Mouse (Mus musculus) erythroblast, adult 5-6 weeks (primary cell): Measurements from ENCODE around the gene Dhdds. TPM values are rescaled to one million over a fixed set of nuclear protein-coding genes. Genes with fewer than 3 reads are reported as not detected.
A peak's percentile ranks its signal among the peaks of the same experiment; 100 is the strongest.

ENCODE experiments used
- ATAC-seq: replicated peaks from 2 replicates; pipeline ENCODE4 v1.8.0; 2016; ENCODE audit warnings: moderate number of reproducible peaks, mild to moderate bottlenecking, moderate TSS enrichment, inconsistent platforms; ENCODE audit not compliant: poor library complexity, low FRiP score, severe bottlenecking
- total RNA-seq, 2 experiments: library from RNA; stranded (forward) in 1 of 2; stranded (reverse) in 1 of 2; fragments of 150-400 nt in 1 of 2; fragments of 200-764, 138-1000 nt in 1 of 2; gene quantifications; 2 replicates each; pipeline versions ENCODE4 v1.2.3 to v1.2.4; 2015 to 2017; ENCODE audit warnings: low replicate concordance in 2 of 2

Gene Dhdds
- total RNA-seq, 2 experiments from 2014 or later, result 12.2 to 17.3 TPM

DNA sequence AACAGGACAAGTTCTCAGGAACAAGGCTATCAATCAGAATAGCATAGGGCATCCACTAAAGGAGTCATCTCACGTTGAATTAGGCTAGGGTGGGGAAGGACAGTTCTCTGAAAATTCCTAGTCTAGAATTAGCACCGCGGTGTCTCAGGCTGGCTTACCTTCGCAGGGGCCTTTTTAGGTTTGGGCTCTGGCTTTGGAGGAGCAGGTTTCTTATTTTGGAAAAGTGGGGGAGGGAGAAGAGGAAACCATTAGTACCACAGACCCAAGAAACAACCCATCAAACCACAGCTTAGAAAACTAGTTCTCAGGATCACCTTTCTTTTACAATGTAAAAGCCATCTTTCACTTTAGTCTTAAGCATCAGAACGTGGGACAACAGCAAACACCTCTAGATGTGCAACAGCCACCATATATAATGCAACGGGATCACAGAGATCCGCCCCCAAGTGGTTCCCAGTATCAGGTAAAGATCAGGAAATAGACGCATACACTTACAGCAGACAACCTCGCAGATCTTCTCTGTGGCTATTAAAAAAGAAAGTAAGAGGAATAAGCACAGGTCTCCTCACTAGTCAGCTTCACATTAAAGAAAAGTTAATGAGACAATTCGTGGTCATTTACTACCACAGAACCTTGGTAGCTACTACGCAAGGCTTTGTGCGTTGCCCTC is 34.3 kb downstream of the Dhdds start:
- ATAC-seq, result no peak; the same call in 1 of the 2 replicates

- ATAC-seq, result no peak
Observed at GRCm38 (mm10) chr4:133962566-133962965, 38.2 kb downstream of the Dhdds start.

- no peak for ATAC-seq
Observed at GRCm38 (mm10) chr4:133958884-133959283, 41.8 kb downstream of the Dhdds start.

DNA sequence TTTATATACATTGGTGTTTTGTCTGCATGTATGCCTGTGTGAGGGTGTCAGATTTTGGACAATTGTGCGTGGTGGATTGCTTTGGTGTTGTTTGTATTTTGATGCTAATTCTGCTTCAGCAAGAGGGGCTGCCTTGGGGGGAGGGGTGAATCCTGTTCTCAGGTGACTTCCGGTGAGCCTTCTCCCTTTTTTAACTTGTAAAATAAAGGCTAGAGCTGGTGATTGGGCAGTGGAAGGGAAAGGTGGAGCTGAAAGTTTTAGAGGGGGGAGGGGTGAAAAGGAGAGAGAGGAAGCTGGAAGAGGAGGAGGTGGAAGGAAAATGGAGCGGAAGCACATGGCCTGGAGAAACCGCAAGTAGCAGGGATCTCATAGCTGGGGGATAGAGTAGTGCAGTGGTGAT is 44.4 kb downstream of the Dhdds start:
- no peak for ATAC-seq

- no peak for ATAC-seq
Observed at GRCm38 (mm10) chr4:133946736-133947135, 54.0 kb downstream of the Dhdds start.

- ATAC-seq, result no peak
Observed at GRCm38 (mm10) chr4:133943791-133944190, 56.9 kb downstream of the Dhdds start.

GRCm38 (mm10) chr4:133942679-133943078 is 58.0 kb downstream of the Dhdds start:
- no peak for ATAC-seq

GRCm38 (mm10) chr4:133941576-133941975 is 59.1 kb downstream of the Dhdds start:
- ATAC-seq, result no peak

GRCm38 (mm10) chr4:133940386-133941260 is 60.1 kb downstream of the Dhdds start:
- no peak for ATAC-seq

GRCm38 (mm10) chr4:133938077-133938476 is 62.6 kb downstream of the Dhdds start:
- ATAC-seq, result no peak

GRCm38 (mm10) chr4:133931785-133932184 is 68.9 kb downstream of the Dhdds start:
- ATAC-seq, result no peak

DNA sequence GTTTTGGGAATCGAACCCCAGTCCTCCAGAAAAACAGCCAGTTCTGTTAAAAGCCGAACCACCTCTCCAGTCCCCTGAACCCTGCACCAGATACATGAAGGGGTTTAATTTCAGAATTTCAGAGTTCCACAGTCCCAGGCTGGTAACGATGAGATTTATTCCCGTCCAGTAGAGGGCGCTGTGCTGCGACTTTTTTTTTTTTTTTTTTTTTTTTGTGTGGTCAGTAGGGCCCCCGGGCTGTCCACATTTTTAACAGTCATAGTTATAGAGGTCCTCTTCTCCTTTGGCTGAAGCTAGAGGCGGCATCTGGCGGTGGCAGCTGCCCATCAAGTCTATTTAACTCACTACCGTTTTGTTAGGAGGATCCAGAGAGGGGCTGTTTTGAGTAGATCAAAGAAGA is 69.4 kb downstream of the Dhdds start:
- peak; percentile 63 for ATAC-seq

- ATAC-seq, result no peak
Observed at GRCm38 (mm10) chr4:133929278-133929670, 71.4 kb downstream of the Dhdds start.

- no peak for ATAC-seq
Observed at GRCm38 (mm10) chr4:133928576-133929277, 72.0 kb downstream of the Dhdds start.

GRCm38 (mm10) chr4:133925204-133925603 is 75.5 kb downstream of the Dhdds start:
- ATAC-seq, result no peak

- ATAC-seq, result no peak
Observed at GRCm38 (mm10) chr4:133923743-133924142, 77.0 kb downstream of the Dhdds start.

Other genes with a start within 250 kb of the Dhdds start
- 31.1 and 41.2 TPM in 2 replicates for gene Arid1a, start 244.1 kb downstream of the Dhdds start, total RNA-seq (2015; ENCODE audit: low replicate concordance)
- gene Arid1a, start 244.1 kb downstream of the Dhdds start, total RNA-seq (2017; ENCODE audit: low replicate concordance), result 21.9 and 27.2 TPM in 2 replicates
- gene Rps6ka1, start 113.1 kb downstream of the Dhdds start, total RNA-seq (2015; ENCODE audit: low replicate concordance), result 40.0 and 40.1 TPM in 2 replicates
- gene Rps6ka1, start 113.1 kb downstream of the Dhdds start, total RNA-seq (2017; ENCODE audit: low replicate concordance), result 67.2 and 89.1 TPM in 2 replicates
- 970 and 984 TPM in 2 replicates for gene Hmgn2, start 32.3 kb downstream of the Dhdds start, total RNA-seq (2015; ENCODE audit: low replicate concordance)
- gene Hmgn2, start 32.3 kb downstream of the Dhdds start, total RNA-seq (2017; ENCODE audit: low replicate concordance), result 403 and 537 TPM in 2 replicates
- gene Lin28a, start 17.9 kb upstream of the Dhdds start, total RNA-seq (2015; ENCODE audit: low replicate concordance), result 3.3 TPM in 1 of 2 replicates, not detected in the other
- gene Lin28a, start 17.9 kb upstream of the Dhdds start, total RNA-seq (2017; ENCODE audit: low replicate concordance), result 6.4 and 8.9 TPM in 2 replicates
- gene Zfp683, start 52.9 kb upstream of the Dhdds start, total RNA-seq (2015; ENCODE audit: low replicate concordance), result not detected in 2 replicates
- not detected in 2 replicates for gene Zfp683, start 52.9 kb upstream of the Dhdds start, total RNA-seq (2017; ENCODE audit: low replicate concordance)
- not detected in 2 replicates for gene Crybg2, start 59.9 kb upstream of the Dhdds start, total RNA-seq (2015; ENCODE audit: low replicate concordance)
- not detected in 2 replicates for gene Crybg2, start 59.9 kb upstream of the Dhdds start, total RNA-seq (2017; ENCODE audit: low replicate concordance)
- 324 and 347 TPM in 2 replicates for gene Cd52, start 94.2 kb upstream of the Dhdds start, total RNA-seq (2015; ENCODE audit: low replicate concordance)
- gene Cd52, start 94.2 kb upstream of the Dhdds start, total RNA-seq (2017; ENCODE audit: low replicate concordance), result 146 and 324 TPM in 2 replicates
- gene Ubxn11, start 101.7 kb upstream of the Dhdds start, total RNA-seq (2015; ENCODE audit: low replicate concordance), result 0.84 TPM in 1 of 2 replicates, not detected in the other
- 2.4 TPM in 1 of 2 replicates, not detected in the other for gene Ubxn11, start 101.7 kb upstream of the Dhdds start, total RNA-seq (2017; ENCODE audit: low replicate concordance)
- gene Sh3bgrl3, start 127.9 kb upstream of the Dhdds start, total RNA-seq (2015; ENCODE audit: low replicate concordance), result 231 and 242 TPM in 2 replicates
- 56.2 and 119 TPM in 2 replicates for gene Sh3bgrl3, start 127.9 kb upstream of the Dhdds start, total RNA-seq (2017; ENCODE audit: low replicate concordance)
- 20.3 and 29.2 TPM in 2 replicates for gene Cep85, start 186.2 kb upstream of the Dhdds start, total RNA-seq (2015; ENCODE audit: low replicate concordance)
- 50.7 and 68.1 TPM in 2 replicates for gene Cep85, start 186.2 kb upstream of the Dhdds start, total RNA-seq (2017; ENCODE audit: low replicate concordance)
- gene Gm7534, start 202.1 kb upstream of the Dhdds start, total RNA-seq (2015; ENCODE audit: low replicate concordance), result not detected in 2 replicates
- gene Gm7534, start 202.1 kb upstream of the Dhdds start, total RNA-seq (2017; ENCODE audit: low replicate concordance), result not detected in 2 replicates
- not detected in 2 replicates for gene Catsper4, start 226.5 kb upstream of the Dhdds start, total RNA-seq (2015; ENCODE audit: low replicate concordance)
- gene Catsper4, start 226.5 kb upstream of the Dhdds start, total RNA-seq (2017; ENCODE audit: low replicate concordance), result not detected in 2 replicates
- gene Cnksr1, start 237.5 kb upstream of the Dhdds start, total RNA-seq (2015; ENCODE audit: low replicate concordance), result not detected in 2 replicates
- not detected in 2 replicates for gene Cnksr1, start 237.5 kb upstream of the Dhdds start, total RNA-seq (2017; ENCODE audit: low replicate concordance)
- gene E130218I03Rik, start 242.7 kb upstream of the Dhdds start, total RNA-seq (2015; ENCODE audit: low replicate concordance), result not detected in 2 replicates
- 0.70 TPM in 1 of 2 replicates, not detected in the other for gene E130218I03Rik, start 242.7 kb upstream of the Dhdds start, total RNA-seq (2017; ENCODE audit: low replicate concordance)
- gene Zfp593, start 244.7 kb upstream of the Dhdds start, total RNA-seq (2015; ENCODE audit: low replicate concordance), result 0.38 and 0.63 TPM in 2 replicates
- gene Zfp593, start 244.7 kb upstream of the Dhdds start, total RNA-seq (2017; ENCODE audit: low replicate concordance), result 0.84 and 1.4 TPM in 2 replicates
- not detected in 2 replicates for gene Gm30191, start 246.0 kb upstream of the Dhdds start, total RNA-seq (2015; ENCODE audit: low replicate concordance)
- not detected in 2 replicates for gene Gm30191, start 246.0 kb upstream of the Dhdds start, total RNA-seq (2017; ENCODE audit: low replicate concordance)